Mouse (Mus musculus) right cerebral cortex, adult 2 months (tissue): ENCODE data around the gene Ndrg2.
A peak's percentile ranks its signal among the peaks of the same experiment; 100 is the strongest.
"Not testable (repeated sequence)": the region's sequence is repeated elsewhere in the genome, so short reads cannot be mapped to it uniquely, and the experiment has no call there.

Experiments
- DNase-seq, 2 experiments: peaks; one replicate each; pipeline ENCODE4 v3.0.0; 2021 to 2022; ENCODE audit warnings: low spot score in 2 of 2

The Ndrg2 gene

DNA sequence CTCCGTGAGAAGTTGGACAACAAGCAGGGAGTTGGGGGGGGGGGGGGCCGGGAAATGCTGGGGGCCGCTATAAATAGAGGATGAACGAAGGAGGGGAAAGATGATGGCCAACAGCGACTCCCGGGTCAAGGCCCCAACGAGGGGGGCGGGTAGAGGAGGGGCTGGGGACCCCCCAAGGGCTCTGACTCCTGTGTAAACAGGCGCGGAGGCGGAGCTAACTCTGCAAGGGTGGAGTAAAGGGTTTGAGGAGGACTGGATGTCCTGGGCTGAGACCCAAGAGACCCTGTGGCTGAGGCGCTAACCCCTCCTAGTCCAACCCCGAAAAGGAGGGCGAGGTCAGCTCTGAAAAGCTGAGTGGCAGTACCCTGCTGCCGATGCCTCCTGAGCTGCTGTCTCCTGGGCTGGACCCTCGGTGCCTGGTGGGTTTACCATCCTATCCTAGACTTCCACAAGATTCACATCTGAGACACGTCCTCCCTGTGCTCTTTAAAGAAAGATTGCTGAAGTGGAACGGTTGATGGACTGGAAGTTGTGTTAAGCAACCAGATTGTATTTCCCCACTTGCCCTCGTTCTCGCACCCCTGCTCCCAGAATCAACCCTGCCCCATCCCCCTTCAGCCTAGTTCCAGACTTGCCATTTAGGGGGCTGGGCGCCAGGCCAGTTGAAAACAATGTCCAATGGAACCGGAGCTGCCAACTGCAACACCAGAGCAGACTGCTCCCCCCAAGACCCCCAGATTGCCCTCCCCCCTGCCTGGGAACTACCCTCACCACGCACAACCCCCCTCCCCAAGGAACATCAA, at the start of gene Ndrg2:
Gene Ndrg2 (minus strand): TSS at position 199 of the 803 bp plus-strand sequence.
- DNase-seq: peak; percentile 62 to 70

DNA sequence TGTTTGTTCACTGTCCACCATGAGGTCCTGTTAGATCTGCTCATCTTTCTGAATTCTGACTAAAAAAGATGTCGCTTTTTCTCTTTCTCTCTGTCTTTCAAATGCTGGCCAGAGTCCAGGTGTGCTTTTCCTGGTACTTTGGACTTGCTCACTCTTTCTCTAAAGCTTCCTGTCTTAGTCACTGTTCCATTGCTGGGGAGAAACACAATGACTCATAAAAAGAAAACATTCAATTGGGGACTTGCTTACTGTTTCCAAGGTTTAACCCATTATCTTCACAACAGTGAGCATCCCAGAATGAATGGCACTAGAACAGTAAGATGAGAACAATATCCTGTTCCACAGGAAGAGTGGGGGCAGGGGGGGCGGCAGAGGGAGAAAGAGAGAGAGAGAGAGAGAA, 46.4 kb upstream of the Ndrg2 start:
- DNase-seq: peak in 1 of 2 experiments; percentile 5

DNA sequence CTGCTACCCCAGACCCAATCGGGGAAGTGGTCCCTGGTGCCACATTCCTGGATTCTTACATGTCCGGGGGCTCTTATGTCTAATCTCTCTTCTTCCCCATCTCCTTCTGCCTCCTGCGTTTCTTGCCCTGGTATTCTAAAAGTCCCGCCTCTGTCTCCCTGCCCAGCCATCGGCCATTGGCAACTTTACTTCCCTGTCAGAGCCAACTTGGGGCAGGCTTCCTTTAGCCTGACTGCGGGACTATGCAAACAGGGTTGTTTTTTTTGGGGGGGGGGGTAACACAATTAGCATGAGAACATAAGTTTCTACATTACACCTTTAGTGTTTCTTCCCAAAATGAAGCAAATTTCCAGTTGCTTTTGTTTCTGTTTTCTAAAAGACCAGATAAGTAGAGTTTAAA, 29.4 kb upstream of the Ndrg2 start:
- DNase-seq: no peak

DNA sequence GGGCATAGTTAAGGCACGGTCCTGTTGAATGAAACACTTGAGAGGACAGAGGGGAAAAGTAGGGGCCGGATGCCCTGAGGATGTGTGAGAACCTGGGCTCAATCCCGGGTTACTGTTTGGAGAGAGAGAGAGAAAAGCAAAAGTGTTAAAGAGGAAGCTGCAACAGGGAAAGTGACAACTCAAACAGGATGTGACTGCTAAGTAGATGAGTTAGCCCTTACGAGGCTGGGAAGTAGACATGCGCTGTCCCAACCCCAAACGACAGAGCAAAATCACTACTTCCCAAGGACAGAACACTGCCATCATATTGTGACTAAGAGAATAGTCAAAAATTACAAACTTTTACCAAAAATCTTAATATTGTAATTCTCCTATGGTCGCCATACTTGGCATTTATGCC, 28.3 kb upstream of the Ndrg2 start:
- DNase-seq: no peak

DNA sequence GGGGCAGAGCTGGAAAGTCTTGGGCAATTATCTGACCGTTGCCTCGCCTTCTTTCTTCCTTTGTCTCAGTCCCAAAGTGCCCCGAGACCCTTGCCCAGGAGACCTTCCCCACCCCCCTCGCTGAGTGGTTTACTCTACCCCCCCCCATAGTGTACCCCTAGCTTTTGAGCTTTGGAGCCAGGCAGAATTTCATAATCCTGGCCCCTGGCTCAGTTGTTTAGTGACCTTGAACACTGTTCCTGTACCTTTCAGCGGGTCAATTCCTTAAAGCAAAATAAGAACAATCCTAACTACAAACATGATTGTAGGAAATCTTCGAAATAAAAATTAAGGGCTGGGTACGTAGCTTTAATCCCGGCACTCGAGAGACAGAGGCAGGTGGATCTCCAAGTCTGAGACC, 27.6 kb upstream of the Ndrg2 start:
- DNase-seq: no peak

DNA sequence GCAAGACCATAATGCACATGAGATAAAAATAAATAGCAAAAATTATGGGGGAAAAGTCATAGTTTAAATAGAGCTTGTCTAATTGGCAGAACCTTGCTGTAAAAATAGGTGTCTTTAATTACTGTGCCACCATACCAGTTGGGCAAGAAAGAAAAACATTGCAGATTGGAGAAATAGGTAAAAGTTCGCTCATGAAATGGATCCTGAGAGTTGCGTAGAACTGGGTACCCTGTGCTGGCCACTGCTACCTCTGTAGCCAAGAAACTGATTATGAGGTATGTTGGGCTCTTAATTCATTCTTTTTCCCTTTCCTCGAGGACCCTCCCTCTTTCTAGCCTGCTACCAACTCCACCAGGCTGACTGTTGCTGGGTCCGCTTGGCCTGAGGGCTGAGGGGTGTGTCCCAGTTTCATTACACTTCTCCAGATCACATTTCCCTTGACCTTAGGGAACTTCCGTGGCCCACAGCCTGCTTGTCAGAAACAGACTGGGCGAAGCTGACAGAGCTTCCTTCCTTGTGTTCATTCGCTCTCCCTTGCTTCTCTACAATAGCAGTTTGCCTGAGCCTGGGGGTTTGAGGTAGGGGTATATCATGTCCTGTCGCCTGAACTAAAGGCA, 27.1 kb upstream of the Ndrg2 start:
- no peak for DNase-seq

DNA sequence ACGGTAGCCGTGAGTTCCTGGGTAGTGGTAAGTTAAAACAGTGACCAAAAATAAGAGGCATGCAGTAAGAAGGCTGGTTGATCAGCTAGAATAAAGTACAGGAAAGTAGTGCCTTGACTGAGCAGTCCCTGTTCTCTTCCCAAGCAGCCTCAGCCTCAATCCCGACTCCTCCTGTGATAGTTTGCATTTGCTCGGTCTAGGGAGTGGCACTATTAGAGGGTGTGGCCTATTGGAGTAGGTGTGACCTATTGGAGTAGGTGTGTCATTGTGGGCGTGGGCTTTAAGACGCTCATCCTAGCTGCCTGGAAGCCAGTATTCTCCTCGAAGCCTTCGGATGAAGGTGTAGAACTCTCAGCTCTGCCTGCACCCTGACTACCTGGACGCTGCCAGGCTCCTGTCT, 25.0 kb upstream of the Ndrg2 start:
- DNase-seq: no peak

DNA sequence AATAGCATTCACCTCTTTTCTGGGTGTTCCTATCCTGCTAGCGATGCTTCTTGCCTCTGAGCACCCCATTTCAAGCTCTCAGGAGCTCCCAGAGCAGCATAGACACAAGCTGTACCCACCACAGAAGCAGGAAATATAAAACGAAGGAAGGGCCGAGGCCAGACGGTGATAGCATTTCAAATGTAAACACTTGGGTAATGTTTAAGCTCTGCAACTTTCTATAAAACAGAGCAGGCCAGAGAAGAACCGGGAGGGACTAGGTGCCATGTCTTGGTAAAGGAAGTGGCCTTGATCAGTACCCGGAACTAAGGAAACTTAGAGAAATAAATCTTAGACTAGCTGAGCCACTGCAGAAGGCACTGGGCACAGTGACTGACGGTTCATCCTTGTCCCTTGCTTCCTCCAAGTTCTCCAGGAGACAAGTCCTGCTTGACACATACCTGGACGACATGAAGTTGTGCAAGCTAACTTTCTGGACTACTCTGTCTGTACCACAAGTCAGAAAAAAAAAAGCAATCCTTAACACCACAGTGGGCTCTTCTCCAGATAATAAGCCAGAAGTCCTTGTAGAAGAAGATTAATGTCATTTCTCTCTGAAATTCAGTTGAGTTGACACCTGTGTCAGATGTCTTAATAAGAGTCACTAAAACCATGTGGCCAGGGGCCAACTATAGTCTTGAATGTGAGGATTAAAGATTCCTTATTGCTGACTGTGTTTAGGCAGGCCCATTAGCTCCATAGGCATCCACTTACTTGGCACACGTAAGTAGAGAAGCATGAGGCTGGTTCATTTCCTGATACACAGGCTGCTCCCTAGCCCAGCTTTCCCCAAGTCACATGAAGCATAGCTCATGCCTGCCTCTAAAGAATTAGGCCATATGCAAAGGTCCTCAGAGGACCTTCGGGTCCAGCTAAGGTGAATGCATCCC, 18.4 kb upstream of the Ndrg2 start:
- no peak for DNase-seq

DNA sequence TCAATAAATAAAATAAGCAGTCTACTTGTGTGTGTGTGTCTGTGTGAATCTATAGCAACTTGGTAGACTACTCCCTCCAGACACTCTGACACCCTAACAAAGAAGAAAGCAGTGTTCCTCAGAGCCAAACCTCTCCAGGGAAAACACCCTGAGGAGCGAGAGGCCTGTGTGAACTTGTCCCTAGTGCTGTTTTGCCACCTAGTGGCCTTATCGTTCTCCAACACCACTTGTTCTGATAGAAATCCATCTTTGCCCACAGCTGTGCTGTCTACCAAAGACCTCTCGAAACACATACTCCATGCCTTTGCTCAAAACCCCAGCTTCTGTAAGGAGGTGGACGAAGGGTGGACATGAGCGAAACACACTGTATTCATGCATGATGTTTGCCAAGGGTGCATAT, 16.9 kb upstream of the Ndrg2 start:
- DNase-seq: peak; percentile 70 to 73

DNA sequence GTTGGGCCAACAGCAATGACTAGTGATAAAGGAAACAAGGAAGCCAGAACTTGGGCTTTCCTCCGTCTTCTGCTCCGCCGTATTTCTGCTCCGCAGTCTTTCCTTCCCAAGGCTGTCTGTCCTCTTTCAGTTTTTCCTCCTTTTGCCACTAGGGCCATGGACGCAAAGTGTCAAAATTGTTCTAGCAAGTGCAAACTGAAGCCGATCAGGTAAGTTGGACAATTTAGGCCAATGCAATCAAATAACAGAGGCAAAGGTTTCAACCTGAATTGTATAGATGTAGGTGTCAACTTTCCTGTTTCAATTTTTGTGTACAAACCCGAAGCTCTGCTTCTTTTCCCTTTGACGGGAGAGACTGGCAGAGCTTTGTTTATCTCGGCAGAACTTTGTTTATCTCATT, 16.0 kb upstream of the Ndrg2 start:
- no peak for DNase-seq

DNA sequence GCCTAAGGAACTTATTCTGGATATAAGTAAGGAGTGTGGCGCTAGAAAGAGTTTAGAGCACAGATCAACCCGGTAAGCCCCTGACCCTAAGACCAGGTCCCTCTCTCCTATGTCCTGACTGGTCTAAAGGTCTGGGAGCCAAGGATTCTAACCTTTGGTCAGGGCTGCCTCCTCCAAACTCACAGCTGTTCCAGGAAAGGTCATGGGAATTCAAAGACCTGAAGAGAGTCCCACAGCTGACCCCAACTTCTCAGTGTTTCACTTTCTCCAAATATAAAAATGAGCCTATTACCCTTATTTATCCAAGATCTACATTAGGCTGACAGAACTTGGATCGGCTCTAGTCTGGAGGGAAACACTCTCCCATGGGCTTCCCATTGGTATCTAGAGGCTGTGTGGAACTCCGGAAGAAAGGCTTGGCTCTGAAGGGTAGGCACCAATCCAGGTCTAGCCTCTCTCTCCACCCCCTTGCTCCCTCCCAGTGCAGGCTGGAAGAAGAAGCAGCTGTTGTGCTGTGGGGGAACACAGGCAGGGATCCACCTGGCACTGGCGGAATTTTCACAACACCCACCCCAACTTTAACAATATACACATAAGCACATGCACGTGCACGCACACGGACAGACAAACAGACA, 15.5 kb upstream of the Ndrg2 start:
- DNase-seq: peak; percentile 55 to 66

DNA sequence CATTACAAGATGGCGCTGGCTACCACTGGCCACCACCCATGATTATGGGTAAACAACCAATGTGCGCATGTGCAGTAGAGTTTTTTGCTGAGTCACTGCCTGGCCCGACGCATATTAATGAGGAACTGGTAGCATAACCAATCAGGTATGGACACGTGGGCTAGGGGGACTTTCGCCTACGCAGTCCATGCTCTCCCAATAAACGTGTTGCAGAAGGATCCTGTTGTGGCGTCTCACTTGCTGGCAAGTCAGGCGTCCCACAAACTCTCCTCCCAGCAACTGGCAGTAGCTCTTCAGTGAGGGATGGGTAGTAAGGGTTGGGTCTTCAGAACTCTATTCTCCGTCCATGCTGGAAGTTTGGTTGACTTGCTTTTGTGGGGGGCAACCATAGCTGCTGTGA, 13.0 kb upstream of the Ndrg2 start:
- not testable (repeated sequence) for DNase-seq

DNA sequence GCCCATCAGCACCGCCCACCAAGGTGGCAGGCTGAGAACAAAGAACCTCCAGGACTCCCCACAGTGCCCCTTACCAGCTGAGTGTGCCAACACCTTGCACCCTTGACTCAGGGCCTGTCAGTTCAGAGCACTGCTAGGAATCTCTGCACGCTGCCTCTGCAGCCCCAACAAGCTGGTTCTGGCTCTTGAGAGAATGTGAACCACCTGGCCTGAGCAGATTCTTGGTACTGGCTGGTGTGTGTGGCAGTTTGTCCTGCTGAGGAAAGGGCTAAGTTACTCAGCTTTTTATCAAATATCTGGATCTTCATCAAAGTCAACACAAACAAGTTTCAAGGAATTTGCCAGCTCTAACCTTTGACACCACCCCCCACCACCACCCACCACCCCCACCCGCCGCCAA, 9.5 kb upstream of the Ndrg2 start:
- DNase-seq: no peak

DNA sequence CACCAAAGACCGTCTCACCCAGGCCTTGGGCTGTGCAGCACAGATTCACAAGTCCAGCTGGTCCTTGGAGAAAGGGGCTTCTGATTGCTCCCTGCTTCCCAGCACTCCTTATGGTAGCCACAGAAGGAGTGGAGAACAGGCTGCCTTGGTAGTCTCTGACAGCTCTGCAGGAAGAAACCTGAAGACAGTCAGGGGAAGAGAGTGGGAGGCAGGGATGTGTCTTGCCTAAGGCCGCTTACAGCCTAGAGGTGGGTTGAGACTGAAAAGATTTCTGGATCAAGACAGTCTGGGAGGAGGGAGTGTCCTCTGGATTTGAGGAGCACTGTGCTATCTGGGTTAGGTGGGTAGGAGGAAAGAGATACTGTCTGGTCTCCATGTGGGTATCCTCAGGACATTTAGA, 9.0 kb upstream of the Ndrg2 start:
- no peak for DNase-seq

DNA sequence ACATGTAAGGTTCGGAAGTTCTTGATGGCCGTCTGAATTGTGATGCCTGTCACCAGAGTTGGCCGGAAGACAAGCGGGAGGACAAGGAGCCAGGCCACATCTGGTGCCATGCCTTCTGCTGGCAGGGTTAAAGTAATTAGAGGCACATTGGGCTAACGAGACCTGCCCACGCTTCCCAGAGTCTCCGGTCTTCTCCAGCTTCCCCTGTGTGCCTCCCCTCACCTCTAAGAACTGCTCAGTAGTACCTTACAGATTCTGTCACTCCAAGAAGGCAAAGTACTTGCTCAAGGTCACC, 8.6 kb upstream of the Ndrg2 start, which contains the start of gene Rnase13:
Gene Rnase13 (minus strand): TSS at position 203 of the 295 bp plus-strand sequence.
- DNase-seq: no peak

DNA sequence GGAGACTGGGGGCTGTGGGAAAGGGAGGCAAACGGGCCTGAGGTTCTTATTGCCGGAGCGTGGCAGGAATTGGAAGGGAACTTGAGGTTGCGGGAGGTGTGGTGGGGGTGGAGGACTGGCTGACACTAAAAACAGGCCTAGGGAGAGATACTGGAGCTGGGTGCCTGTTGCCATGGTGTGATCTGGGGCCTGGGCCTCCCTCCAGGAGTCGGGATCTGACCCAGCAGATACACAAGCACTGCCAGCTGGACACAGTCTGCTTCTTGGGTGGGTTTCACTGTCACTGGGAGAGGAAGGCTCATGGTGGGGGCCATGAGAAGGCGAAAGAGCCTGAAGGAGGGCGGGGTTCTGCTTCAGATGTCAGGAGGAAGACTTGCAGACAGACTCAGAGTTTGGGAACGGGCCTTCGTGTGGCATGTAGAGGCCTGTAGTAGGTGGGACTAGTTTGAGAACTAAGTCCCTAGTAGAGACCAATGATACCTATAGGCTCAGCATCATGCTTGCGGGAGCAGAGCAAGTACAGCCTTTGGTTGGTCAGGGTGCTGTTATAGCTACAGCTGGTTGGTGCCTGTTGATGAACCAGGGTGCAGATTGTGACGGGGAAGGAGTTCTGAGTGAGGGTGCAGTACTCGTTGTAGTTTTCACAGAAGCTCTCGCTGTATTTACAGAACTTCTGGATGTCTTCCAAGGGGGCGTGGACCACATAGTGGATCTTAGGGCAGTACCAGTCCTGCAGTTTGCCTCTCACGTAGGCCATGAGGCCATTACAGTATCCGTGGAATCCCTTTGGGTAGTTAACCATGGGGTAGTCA, 8.0 kb upstream of the Ndrg2 start:
- peak; percentile 33 to 56 for DNase-seq

DNA sequence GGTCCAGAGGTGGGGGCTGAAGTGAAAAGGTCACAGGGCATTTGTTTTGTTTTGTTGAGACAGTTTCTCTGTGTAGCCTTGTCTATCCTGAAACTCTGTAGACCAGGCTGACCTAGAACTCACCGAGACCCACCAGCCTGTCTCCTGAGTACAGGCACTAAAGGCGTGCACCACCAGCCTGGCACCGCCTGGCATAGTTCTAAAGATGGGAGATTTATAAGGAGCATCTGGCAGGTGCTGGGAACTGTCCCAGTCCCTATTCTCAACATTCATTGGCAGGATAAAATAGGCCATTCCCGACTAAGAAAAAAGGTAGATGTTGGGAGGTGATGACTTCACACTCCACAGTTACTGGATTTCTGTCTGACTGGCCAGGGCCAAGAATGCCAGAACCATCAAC, 5.0 kb upstream of the Ndrg2 start:
- no peak for DNase-seq

DNA sequence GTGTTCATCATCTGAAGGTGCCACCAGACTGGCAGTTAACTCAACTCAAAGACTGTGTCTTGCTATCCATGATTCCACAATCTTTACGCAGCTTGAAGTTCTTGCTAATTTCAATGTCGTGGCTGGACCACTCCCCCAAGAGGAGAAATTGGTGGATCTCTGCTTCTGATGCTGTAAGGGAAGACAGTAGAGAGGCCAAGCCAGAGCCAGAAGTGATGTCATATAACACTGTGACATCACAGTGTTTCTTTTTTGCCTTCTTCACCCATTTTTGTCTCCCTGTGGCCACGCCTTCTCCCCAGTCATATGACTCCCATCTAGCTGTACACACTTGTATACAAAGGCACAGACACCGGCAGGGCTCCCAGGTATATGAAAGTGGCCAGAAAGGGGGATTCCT, 4.2 kb upstream of the Ndrg2 start, which contains the start of gene Tppp2:
Gene Tppp2 (plus strand): TSS at position 301 of the 400 bp plus-strand sequence.
- no peak for DNase-seq

DNA sequence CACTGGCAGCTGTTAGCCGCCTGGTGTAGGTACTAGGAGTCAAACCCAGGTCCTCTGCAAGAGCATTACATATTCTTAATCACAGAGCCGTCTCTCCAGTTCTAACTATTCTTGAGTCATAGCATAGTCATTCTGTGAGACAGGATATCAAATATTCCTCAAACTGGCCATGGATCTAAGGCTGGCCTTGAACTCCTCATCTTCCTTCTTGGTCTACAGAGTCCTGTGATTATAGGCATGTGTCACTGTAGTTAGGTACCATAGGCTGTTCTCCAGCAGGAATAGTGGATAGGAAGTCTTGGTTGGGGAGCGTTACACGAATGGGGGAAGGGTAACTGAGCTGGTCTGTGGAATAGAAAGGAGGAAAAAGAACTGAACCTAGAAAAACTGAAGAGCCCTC, 2.6 kb upstream of the Ndrg2 start:
- no peak for DNase-seq

DNA sequence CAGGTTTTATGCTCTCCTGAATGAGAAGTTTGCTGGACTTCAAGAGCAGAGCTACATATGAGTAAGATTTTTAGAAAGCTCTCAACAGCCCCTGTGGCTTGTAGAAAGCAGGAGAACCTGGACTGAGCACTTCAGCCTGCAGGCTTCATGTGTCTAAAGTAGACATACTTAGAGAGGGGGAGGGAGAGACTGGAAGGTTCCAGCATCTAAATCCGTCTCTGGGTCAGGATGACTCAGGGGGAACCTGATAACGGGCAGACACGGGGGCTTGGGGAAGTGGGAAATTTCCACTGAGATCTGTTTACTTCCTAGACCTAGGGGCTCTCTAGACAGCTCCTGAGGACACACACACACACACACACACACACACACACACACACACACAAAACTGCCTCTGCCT, 1.1 kb upstream of the Ndrg2 start:
- no peak for DNase-seq
